Mouse (Mus musculus): ENCODE measurements around the gene Gm37419. TPM values are rescaled to one million over a fixed set of nuclear protein-coding genes. Genes with fewer than 3 reads are reported as not detected.
A peak's percentile ranks its signal among the peaks of the same experiment; 100 is the strongest.

Gm37419 gene
- polyA plus RNA-seq, 1 experiment from 2014 or later = not detected

GRCm38 (mm10) chr16:23980991-23981720 lies 7.1 kb upstream of the Gm37419 start:
- DNase-seq (ENCODE audit: low spot score) = peak; percentile 58
- WGBS = 6% methylated on average over 32 of the region's 32 CpGs
- Histone ChIP-seq H3K9ac (ENCODE audit: low read length) (peak overlapping the region; percentile 55), H3K27ac (replicated peaks) (no peak overlapping the region), H3K9me3 (ENCODE audit: control insufficient read depth, low read length) (no peaks in the 10 kb centered on the region), H3K4me1 (replicated peaks; ENCODE audit: control insufficient read depth, insufficient read depth) (no peaks in the 10 kb centered on the region; the same call in 1 of the 2 replicates), H3K4me3 (ENCODE audit: low read depth, low read length) (peak overlapping the region; percentile 40), H3K4me2 (replicated peaks; ENCODE audit: low read depth) (peak overlapping the region; percentile 80), H3K27me3 (ENCODE audit: control insufficient read depth, insufficient read depth, low read length) (no peaks in the 10 kb centered on the region), H3K36me3 (ENCODE audit: control insufficient read depth, insufficient read depth, low read length) (no peaks in the 10 kb centered on the region)
- ATAC-seq (ENCODE audit: low FRiP score, low TSS enrichment) = no peak
- TF ChIP-seq EP300 (optimal IDR thresholded peaks at IDR 0.05) (no peak), CTCF (IDR thresholded peaks at IDR 0.05; ENCODE audit: low read depth) (no peak; the same call in 1 of the 2 replicates)

GRCm38 (mm10) chr16:23981925-23982851 lies 6.1 kb upstream of the Gm37419 start:
- no peaks in the 10 kb centered on the region; the same call in 1 of the 2 replicates for H3K4me1 ChIP-seq (replicated peaks; ENCODE audit: control insufficient read depth, insufficient read depth)
- ATAC-seq (ENCODE audit: low FRiP score, low TSS enrichment) (peak; percentile 83), DNase-seq (ENCODE audit: low spot score) (peak; percentile 84)
- H3K27me3 ChIP-seq (ENCODE audit: control insufficient read depth, insufficient read depth, low read length) = no peaks in the 10 kb centered on the region
- no peaks in the 10 kb centered on the region for H3K36me3 ChIP-seq (ENCODE audit: control insufficient read depth, insufficient read depth, low read length)
- H3K9ac ChIP-seq (ENCODE audit: low read length) = peak overlapping the region; percentile 47
- no peaks in the 10 kb centered on the region for H3K9me3 ChIP-seq (ENCODE audit: control insufficient read depth, low read length)
- peak overlapping the region; percentile 84 for H3K27ac ChIP-seq (replicated peaks)
- peak overlapping the region; percentile 42 for H3K4me3 ChIP-seq (ENCODE audit: low read depth, low read length)
- peak; percentile 81 for TF ChIP-seq CTCF (IDR thresholded peaks at IDR 0.05; ENCODE audit: low read depth)
- TF ChIP-seq EP300 (optimal IDR thresholded peaks at IDR 0.05) = no peak
- H3K4me2 ChIP-seq (replicated peaks; ENCODE audit: low read depth) = peak overlapping the region; percentile 80
- WGBS = 11% methylated on average over 28 of the region's 28 CpGs

- WGBS = 2% methylated on average over 33 of the region's 33 CpGs
- H3K36me3 ChIP-seq (ENCODE audit: control insufficient read depth, insufficient read depth, low read length) = no peaks in the 10 kb centered on the region
- H3K9ac ChIP-seq (ENCODE audit: low read length) = peak overlapping the region; percentile 47
- H3K27ac ChIP-seq (replicated peaks) = peak overlapping the region; percentile 84
- H3K27me3 ChIP-seq (ENCODE audit: control insufficient read depth, insufficient read depth, low read length) = no peaks in the 10 kb centered on the region
- peak overlapping the region; percentile 80 for H3K4me2 ChIP-seq (replicated peaks; ENCODE audit: low read depth)
- ATAC-seq (ENCODE audit: low FRiP score, low TSS enrichment) (0 out of 2 replicates have a peak, but pooled peaks have one; percentile 5), DNase-seq (ENCODE audit: low spot score) (peak; percentile 76)
- TF ChIP-seq EP300 (optimal IDR thresholded peaks at IDR 0.05) (no peak), CTCF (IDR thresholded peaks at IDR 0.05; ENCODE audit: low read depth) (peak; percentile 65)
- peak overlapping the region; percentile 42 for H3K4me3 ChIP-seq (ENCODE audit: low read depth, low read length)
- H3K4me1 ChIP-seq (replicated peaks; ENCODE audit: control insufficient read depth, insufficient read depth) = no peaks in the 10 kb centered on the region; the same call in 1 of the 2 replicates
- H3K9me3 ChIP-seq (ENCODE audit: control insufficient read depth, low read length) = no peaks in the 10 kb centered on the region
Measured at GRCm38 (mm10) chr16:23982891-23983588, 5.2 kb upstream of the Gm37419 start.

- Histone ChIP-seq H3K4me2 (replicated peaks; ENCODE audit: low read depth) (peak overlapping the region; percentile 82), H3K36me3 (ENCODE audit: control insufficient read depth, insufficient read depth, low read length) (no peaks in the 10 kb centered on the region), H3K4me1 (replicated peaks; ENCODE audit: control insufficient read depth, insufficient read depth) (no peaks in the 10 kb centered on the region; the same call in 1 of the 2 replicates), H3K9ac (ENCODE audit: low read length) (peak overlapping the region; percentile 65), H3K27ac (replicated peaks) (peak overlapping the region; percentile 82), H3K27me3 (ENCODE audit: control insufficient read depth, insufficient read depth, low read length) (no peaks in the 10 kb centered on the region), H3K4me3 (ENCODE audit: low read depth, low read length) (peak overlapping the region; percentile 51), H3K9me3 (ENCODE audit: control insufficient read depth, low read length) (no peaks in the 10 kb centered on the region)
- TF ChIP-seq CTCF (IDR thresholded peaks at IDR 0.05; ENCODE audit: low read depth) = peak; percentile 98
- TF ChIP-seq EP300 (optimal IDR thresholded peaks at IDR 0.05) = no peak
- peak; percentile 49 for ATAC-seq (ENCODE audit: low FRiP score, low TSS enrichment)
- DNase-seq (ENCODE audit: low spot score) = peak; percentile 89
- under 1% methylated on average over 22 of the region's 22 CpGs for WGBS
Measured at GRCm38 (mm10) chr16:23984183-23984582, 4.1 kb upstream of the Gm37419 start.

- peak overlapping the region; percentile 82 for H3K27ac ChIP-seq (replicated peaks)
- peak overlapping the region; percentile 82 for H3K4me2 ChIP-seq (replicated peaks; ENCODE audit: low read depth)
- no peak for TF ChIP-seq EP300 (optimal IDR thresholded peaks at IDR 0.05)
- no peak for TF ChIP-seq CTCF (IDR thresholded peaks at IDR 0.05; ENCODE audit: low read depth)
- ATAC-seq (ENCODE audit: low FRiP score, low TSS enrichment) (no peak), DNase-seq (ENCODE audit: low spot score) (peak; percentile 42)
- H3K36me3 ChIP-seq (ENCODE audit: control insufficient read depth, insufficient read depth, low read length) = no peaks in the 10 kb centered on the region
- WGBS = 3% methylated on average over 22 of the region's 22 CpGs
- peak overlapping the region; percentile 65 for H3K9ac ChIP-seq (ENCODE audit: low read length)
- H3K9me3 ChIP-seq (ENCODE audit: control insufficient read depth, low read length) = no peaks in the 10 kb centered on the region
- H3K27me3 ChIP-seq (ENCODE audit: control insufficient read depth, insufficient read depth, low read length) = no peaks in the 10 kb centered on the region
- H3K4me1 ChIP-seq (replicated peaks; ENCODE audit: control insufficient read depth, insufficient read depth) = no peaks in the 10 kb centered on the region; the same call in none of the 2 replicates
- H3K4me3 ChIP-seq (ENCODE audit: low read depth, low read length) = peak overlapping the region; percentile 51
Measured at GRCm38 (mm10) chr16:23984760-23985466, 3.4 kb upstream of the Gm37419 start.
